Mouse (Mus musculus): ENCODE measurements around the gene Rps27.

- TF ChIP-seq POLR2A (IDR thresholded peaks at IDR 0.05; ENCODE audit: control insufficient read depth in 1 of 2, insufficient read depth in 1 of 2, low read depth in 1 of 2, low read length in 2 of 2, poor library complexity in 1 of 2) (no peak), EP300 (IDR thresholded peaks at IDR 0.05; ENCODE audit: low read depth in 1 of 2, low read length in 2 of 2) (no peak), MYB (IDR thresholded peaks at IDR 0.05; ENCODE audit: low read depth, low read length) (no peak), CTCF (IDR thresholded peaks at IDR 0.05 in 2 of 3, conservative IDR thresholded peaks at IDR 0.05 in 1 of 3; ENCODE audit: control insufficient read depth in 1 of 3, insufficient read depth in 1 of 3, low read depth in 2 of 3, low read length in 3 of 3, poor library complexity in 1 of 3, severe bottlenecking in 1 of 3) (no peak), BHLHE40 (IDR thresholded peaks at IDR 0.05; ENCODE audit: borderline replicate concordance, low read depth, low read length) (no peak), POLR2AphosphoS2 (IDR thresholded peaks at IDR 0.05; ENCODE audit: low read length) (no peak), CHD1 (IDR thresholded peaks at IDR 0.05; ENCODE audit: low read depth, low read length) (no peak), TAL1 (IDR thresholded peaks at IDR 0.05; ENCODE audit: low read length) (no peak), MYC (IDR thresholded peaks at IDR 0.05; ENCODE audit: low read depth, low read length) (no peak), ZC3H11A (IDR thresholded peaks at IDR 0.05; ENCODE audit: low read depth, low read length) (no peak)
Measured at GRCm38 (mm10) chr3:90255784-90256353, 42.4 kb upstream of the Rps27 start.

Data from MEL (cell line).